Mouse (Mus musculus) liver, embryonic 14.5 days (tissue): ENCODE measurements around the gene Rab37. TPM values are rescaled to one million over a fixed set of nuclear protein-coding genes. Genes with fewer than 3 reads are reported as not detected.

Experiments
- ATAC-seq: fragments of 200-750 bp; cut with Nextera tagmentation; 2 replicates; pipeline ENCODE4 v1.8.0; 2017; ENCODE audit warnings: moderate number of reproducible peaks, mild to moderate bottlenecking, moderate library complexity; ENCODE audit not compliant: insufficient read depth
- DNase-seq, 3 experiments: peaks; one replicate each; pipeline ENCODE4 v3.0.0-alpha.2; 2012 to 2013; ENCODE audit warnings: low read depth in 3 of 3, low spot score in 3 of 3
- H3K27ac ChIP-seq: fragments of 300-500 bp; sonication (generic); 2 replicates; pipeline ENCODE4 v1.5.1; 2014; ENCODE audit warnings: moderate library complexity, mild to moderate bottlenecking, control low read depth, inconsistent platforms
- H3K27me3 ChIP-seq: fragments of 300-500 bp; sonication (generic); 2 replicates; pipeline ENCODE4 v1.6.1; 2014; ENCODE audit warnings: mild to moderate bottlenecking, low read length, moderate library complexity; ENCODE audit not compliant: control insufficient read depth, insufficient read depth
- H3K36me3 ChIP-seq: fragments of 300-500 bp; sonication (generic); replicated peaks from 2 replicates; pipeline ENCODE4 v1.6.1; 2014; ENCODE audit warnings: low read depth; ENCODE audit not compliant: control insufficient read depth, insufficient read depth
- H3K4me1 ChIP-seq, 2 experiments: fragments of 200-500 bp in 1 of 2; fragments of 300-500 bp in 1 of 2; sonication (generic) in 1 of 2; replicated peaks; 2 replicates each; pipeline ENCODE4 v1.6.1; 2012 to 2014; ENCODE audit warnings: antibody characterized with exemption in 1 of 2, inconsistent platforms in 1 of 2, low read length in 1 of 2; ENCODE audit not compliant: control insufficient read depth in 2 of 2, insufficient read depth in 2 of 2
- H3K4me2 ChIP-seq: fragments of 300-500 bp; sonication (generic); 2 replicates; pipeline ENCODE4 v1.6.1; 2014; ENCODE audit warnings: low read depth, mild to moderate bottlenecking, control low read depth, moderate library complexity
- H3K4me3 ChIP-seq, 2 experiments: fragments of 200-500 bp in 1 of 2; fragments of 300-500 bp in 1 of 2; sonication (generic) in 1 of 2; 2 replicates each; pipeline ENCODE4 v1.5.1; 2012 to 2014; ENCODE audit warnings: low read depth in 2 of 2, low read length in 2 of 2, mild to moderate bottlenecking in 2 of 2, control low read depth in 1 of 2, inconsistent platforms in 1 of 2, moderate library complexity in 1 of 2; ENCODE audit not compliant: insufficient read depth in 1 of 2
- H3K9ac ChIP-seq: fragments of 300-500 bp; sonication (generic); replicated peaks from 2 replicates; pipeline ENCODE4 v1.6.1; 2014; ENCODE audit warnings: mild to moderate bottlenecking, control low read depth, moderate library complexity
- H3K9me3 ChIP-seq: fragments of 300-500 bp; sonication (generic); 2 replicates; pipeline ENCODE4 v1.6.1; 2016; ENCODE audit warnings: low read length, mixed read lengths; ENCODE audit not compliant: control insufficient read depth
- CTCF ChIP-seq: IDR thresholded peaks from 2 replicates; pipeline ENCODE4 v1.5.1; 2016; ENCODE audit warnings: antibody characterized with exemption, low read depth, control low read depth
- EP300 ChIP-seq: IDR thresholded peaks from 2 replicates; pipeline ENCODE4 v1.6.1; 2016; ENCODE audit warnings: antibody characterized with exemption, low read depth
- WGBS: fragments of 180-500 bp; shearing (Covaris S2); extraction: QIAGEN DNeasy Blood & Tissue Kit; methylation state at CpG from one replicate; pipeline ENCODE4 v1.1.7; 2014; ENCODE audit not compliant: insufficient replicate concordance; 5-methylcytosine and 5-hydroxymethylcytosine counted together
- polyA plus RNA-seq, 2 experiments: library from polyadenylated mRNA; depleted of rRNA in 1 of 2; stranded (reverse) in 1 of 2; unstranded in 1 of 2; fragments of >200 nt; fragmentation: Nextera tagmentation in 1 of 2; extraction: Ambion mirVana in 1 of 2; gene quantifications; 2 replicates each; pipeline versions ENCODE4 v1.2.1 to v1.2.3; 2012 to 2014

Rab37 gene
- polyA plus RNA-seq, 2 experiments: 1.7 to 1.8 TPM

DNA sequence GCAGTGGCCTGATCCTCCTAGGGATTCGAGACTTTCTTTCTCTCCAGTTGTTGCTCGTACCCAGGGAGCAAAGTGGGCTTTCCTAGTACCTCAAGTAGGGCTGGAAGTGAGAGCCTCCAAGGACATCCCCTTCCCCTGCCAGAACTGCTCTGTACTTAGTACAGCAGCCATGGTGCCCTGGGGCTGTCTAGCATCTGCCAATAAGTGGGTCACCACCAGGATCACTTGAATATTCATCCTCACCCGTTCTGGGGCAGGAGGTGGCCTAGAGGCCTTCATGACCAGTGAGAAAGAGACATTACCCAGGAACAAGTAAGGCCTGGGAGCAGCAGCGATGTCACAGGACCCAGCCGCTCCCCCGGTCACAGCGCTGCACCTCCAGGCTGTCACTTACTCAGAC is 118.7 kb downstream of the Rab37 start:
- WGBS: 71% methylated on average over 7 of the region's 7 CpGs

More for the DNA sequence above, 118.7 kb downstream of the Rab37 start:
- ATAC-seq (no peak), DNase-seq (no peak)
- Histone ChIP-seq H3K9me3 (no peaks in the 10 kb centered on the region), H3K9ac (no peak overlapping the region), H3K4me3 (no peak overlapping the region), H3K36me3 (no peaks in the 10 kb centered on the region), H3K27ac (no peak overlapping the region), H3K4me1 (no peaks in the 10 kb centered on the region), H3K4me2 (no peak overlapping the region), H3K27me3 (no peaks in the 10 kb centered on the region)
- TF ChIP-seq EP300 (no peak), CTCF (no peak)

Other genes with a start within 250 kb of the Rab37 start
- 4.8 and 5.0 TPM in 2 replicates for gene Gprc5c, start 240.3 kb upstream of the Rab37 start, polyA plus RNA-seq (2012; rRNA removed)
- gene Gprc5c, start 240.3 kb upstream of the Rab37 start, polyA plus RNA-seq (2014; fragmentation: Nextera tagmentation; extraction: Ambion mirVana): 8.0 and 9.8 TPM in 2 replicates
- gene Cd300a, start 201.4 kb upstream of the Rab37 start, polyA plus RNA-seq (2012; rRNA removed): 2.1 and 3.1 TPM in 2 replicates
- gene Cd300a, start 201.4 kb upstream of the Rab37 start, polyA plus RNA-seq (2014; fragmentation: Nextera tagmentation; extraction: Ambion mirVana): 3.6 and 3.7 TPM in 2 replicates
- gene Cd300lb, start 157.0 kb upstream of the Rab37 start, polyA plus RNA-seq (2012; rRNA removed): 0.66 and 0.83 TPM in 2 replicates
- 0.67 and 1.5 TPM in 2 replicates for gene Cd300lb, start 157.0 kb upstream of the Rab37 start, polyA plus RNA-seq (2014; fragmentation: Nextera tagmentation; extraction: Ambion mirVana)
- gene Cd300c, start 122.3 kb upstream of the Rab37 start, polyA plus RNA-seq (2012; rRNA removed): 0.18 TPM in 1 of 2 replicates, not detected in the other
- not detected in 2 replicates for gene Cd300c, start 122.3 kb upstream of the Rab37 start, polyA plus RNA-seq (2014; fragmentation: Nextera tagmentation; extraction: Ambion mirVana)
- gene Cd300ld, start 101.5 kb upstream of the Rab37 start, polyA plus RNA-seq (2012; rRNA removed): 0.75 and 0.89 TPM in 2 replicates
- 0.63 and 1.1 TPM in 2 replicates for gene Cd300ld, start 101.5 kb upstream of the Rab37 start, polyA plus RNA-seq (2014; fragmentation: Nextera tagmentation; extraction: Ambion mirVana)
- gene Cd300c2, start 89.6 kb upstream of the Rab37 start, polyA plus RNA-seq (2012; rRNA removed): 3.7 and 4.8 TPM in 2 replicates
- gene Cd300c2, start 89.6 kb upstream of the Rab37 start, polyA plus RNA-seq (2014; fragmentation: Nextera tagmentation; extraction: Ambion mirVana): 7.6 and 7.8 TPM in 2 replicates
- gene Cd300ld2, start 75.2 kb upstream of the Rab37 start, polyA plus RNA-seq (2012; rRNA removed): not detected in 2 replicates
- not detected in 2 replicates for gene Cd300ld2, start 75.2 kb upstream of the Rab37 start, polyA plus RNA-seq (2014; fragmentation: Nextera tagmentation; extraction: Ambion mirVana)
- gene Cd300ld4, start 64.4 kb upstream of the Rab37 start, polyA plus RNA-seq (2012; rRNA removed): 0.09 and 0.10 TPM in 2 replicates
- gene Cd300ld4, start 64.4 kb upstream of the Rab37 start, polyA plus RNA-seq (2014; fragmentation: Nextera tagmentation; extraction: Ambion mirVana): not detected in 2 replicates
- 0.13 TPM in 1 of 2 replicates, not detected in the other for gene Cd300ld5, start 53.7 kb upstream of the Rab37 start, polyA plus RNA-seq (2012; rRNA removed)
- gene Cd300ld5, start 53.7 kb upstream of the Rab37 start, polyA plus RNA-seq (2014; fragmentation: Nextera tagmentation; extraction: Ambion mirVana): not detected in 2 replicates
- 0.27 and 0.63 TPM in 2 replicates for gene Cd300ld3, start 43.0 kb upstream of the Rab37 start, polyA plus RNA-seq (2012; rRNA removed)
- gene Cd300ld3, start 43.0 kb upstream of the Rab37 start, polyA plus RNA-seq (2014; fragmentation: Nextera tagmentation; extraction: Ambion mirVana): not detected in 2 replicates
- gene Cd300e, start 29.3 kb upstream of the Rab37 start, polyA plus RNA-seq (2012; rRNA removed): 0.44 and 0.56 TPM in 2 replicates
- gene Cd300e, start 29.3 kb upstream of the Rab37 start, polyA plus RNA-seq (2014; fragmentation: Nextera tagmentation; extraction: Ambion mirVana): 0.22 and 0.29 TPM in 2 replicates
- gene Cd300lf, start 42.6 kb downstream of the Rab37 start, polyA plus RNA-seq (2012; rRNA removed): 1.5 and 1.6 TPM in 2 replicates
- gene Cd300lf, start 42.6 kb downstream of the Rab37 start, polyA plus RNA-seq (2014; fragmentation: Nextera tagmentation; extraction: Ambion mirVana): 0.97 and 1.1 TPM in 2 replicates
- gene Slc9a3r1, start 71.9 kb downstream of the Rab37 start, polyA plus RNA-seq (2012; rRNA removed): 37.9 and 41.4 TPM in 2 replicates
- gene Slc9a3r1, start 71.9 kb downstream of the Rab37 start, polyA plus RNA-seq (2014; fragmentation: Nextera tagmentation; extraction: Ambion mirVana): 49.6 and 58.3 TPM in 2 replicates
- gene Tmem104, start 96.1 kb downstream of the Rab37 start, polyA plus RNA-seq (2012; rRNA removed): 1.7 and 2.1 TPM in 2 replicates
- gene Tmem104, start 96.1 kb downstream of the Rab37 start, polyA plus RNA-seq (2014; fragmentation: Nextera tagmentation; extraction: Ambion mirVana): 4.0 and 4.1 TPM in 2 replicates
- gene Nat9, start 96.4 kb downstream of the Rab37 start, polyA plus RNA-seq (2012; rRNA removed): 6.0 and 7.7 TPM in 2 replicates
- 8.2 and 8.5 TPM in 2 replicates for gene Nat9, start 96.4 kb downstream of the Rab37 start, polyA plus RNA-seq (2014; fragmentation: Nextera tagmentation; extraction: Ambion mirVana)
- gene Grin2c, start 175.8 kb downstream of the Rab37 start, polyA plus RNA-seq (2012; rRNA removed): 0.17 and 0.21 TPM in 2 replicates
- gene Grin2c, start 175.8 kb downstream of the Rab37 start, polyA plus RNA-seq (2014; fragmentation: Nextera tagmentation; extraction: Ambion mirVana): 0.05 TPM in 1 of 2 replicates, not detected in the other
- gene Fdxr, start 185.6 kb downstream of the Rab37 start, polyA plus RNA-seq (2012; rRNA removed): 11.9 and 13.7 TPM in 2 replicates
- gene Fdxr, start 185.6 kb downstream of the Rab37 start, polyA plus RNA-seq (2014; fragmentation: Nextera tagmentation; extraction: Ambion mirVana): 12.3 and 13.3 TPM in 2 replicates
- 6.6 and 6.7 TPM in 2 replicates for gene Fads6, start 206.2 kb downstream of the Rab37 start, polyA plus RNA-seq (2012; rRNA removed)
- 2.8 TPM in 2 replicates for gene Fads6, start 206.2 kb downstream of the Rab37 start, polyA plus RNA-seq (2014; fragmentation: Nextera tagmentation; extraction: Ambion mirVana)
- gene Otop2, start 215.7 kb downstream of the Rab37 start, polyA plus RNA-seq (2012; rRNA removed): not detected in 2 replicates
- not detected in 2 replicates for gene Otop2, start 215.7 kb downstream of the Rab37 start, polyA plus RNA-seq (2014; fragmentation: Nextera tagmentation; extraction: Ambion mirVana)
- gene Ush1g, start 230.6 kb downstream of the Rab37 start, polyA plus RNA-seq (2012; rRNA removed): 0.04 and 0.06 TPM in 2 replicates
- gene Ush1g, start 230.6 kb downstream of the Rab37 start, polyA plus RNA-seq (2014; fragmentation: Nextera tagmentation; extraction: Ambion mirVana): 0.06 and 0.16 TPM in 2 replicates
- not detected in 2 replicates for gene Otop3, start 243.3 kb downstream of the Rab37 start, polyA plus RNA-seq (2012; rRNA removed)
- gene Otop3, start 243.3 kb downstream of the Rab37 start, polyA plus RNA-seq (2014; fragmentation: Nextera tagmentation; extraction: Ambion mirVana): not detected in 2 replicates